Mouse (Mus musculus): Measurements from ENCODE around the gene Pramel7. TPM values are rescaled to one million over a fixed set of nuclear protein-coding genes. Genes with fewer than 3 reads are reported as not detected.
"Not testable (repeated sequence)": the region's sequence is repeated elsewhere in the genome, so short reads cannot be mapped to it uniquely, and the experiment has no call there.

Gene Pramel7
- not detected in 2 replicates for polyA plus RNA-seq (2015; fragmentation: Nextera tagmentation; extraction: Ambion mirVana)

GRCm38 (mm10) chr2:87496993-87497392 lies at the start of gene Pramel7:
Gene Pramel7 (minus strand): TSS chr2:87497093.
- H3K4me2 ChIP-seq (replicated peaks; ENCODE audit: low read depth); DNase-seq (ENCODE audit: low spot score); H3K27me3 ChIP-seq (ENCODE audit: control insufficient read depth, insufficient read depth, low read length); H3K27ac ChIP-seq (replicated peaks); H3K4me1 ChIP-seq (replicated peaks; ENCODE audit: control insufficient read depth, insufficient read depth); H3K9ac ChIP-seq (ENCODE audit: low read length); H3K9me3 ChIP-seq (ENCODE audit: control insufficient read depth, low read length); ATAC-seq (ENCODE audit: low FRiP score, low TSS enrichment); H3K4me3 ChIP-seq (ENCODE audit: low read depth, low read length); H3K36me3 ChIP-seq (ENCODE audit: control insufficient read depth, insufficient read depth, low read length): not testable (repeated sequence)
- WGBS, result 87% methylated on average over 3 of the region's 5 CpGs

- DNase-seq (ENCODE audit: low spot score), result no peak
- WGBS, result 90% methylated on average over 1 of the region's 1 CpGs
- TF ChIP-seq CTCF (IDR thresholded peaks at IDR 0.05; ENCODE audit: low read depth) (no peak), EP300 (optimal IDR thresholded peaks at IDR 0.05) (no peak)
- Histone ChIP-seq H3K4me1 (replicated peaks; ENCODE audit: control insufficient read depth, insufficient read depth) (no peaks in the 10 kb centered on the region), H3K36me3 (ENCODE audit: control insufficient read depth, insufficient read depth, low read length) (no peaks in the 10 kb centered on the region), H3K9ac (ENCODE audit: low read length) (no peak within 1 kb of the TSS), H3K9me3 (ENCODE audit: control insufficient read depth, low read length) (no peaks in the 10 kb centered on the region), H3K27ac (replicated peaks) (no peak within 1 kb of the TSS), H3K27me3 (ENCODE audit: control insufficient read depth, insufficient read depth, low read length) (no peaks in the 10 kb centered on the region), H3K4me3 (ENCODE audit: low read depth, low read length) (no peak within 1 kb of the TSS), H3K4me2 (replicated peaks; ENCODE audit: low read depth) (no peak within 1 kb of the TSS)
- no peak for ATAC-seq (ENCODE audit: low FRiP score, low TSS enrichment)
These were observed 48.5 kb upstream of the Pramel7 start, which contains the start of gene Olfr1128 for GRCm38 (mm10) chr2:87545442-87545841. Gene Olfr1128 (minus strand): TSS chr2:87545542.

GRCm38 (mm10) chr2:87534826-87535225 lies 37.9 kb upstream of the Pramel7 start:
- no peak for TF ChIP-seq EP300 (optimal IDR thresholded peaks at IDR 0.05)
- TF ChIP-seq CTCF (IDR thresholded peaks at IDR 0.05; ENCODE audit: low read depth), result no peak
- H3K9me3 ChIP-seq (ENCODE audit: control insufficient read depth, low read length), result no peaks in the 10 kb centered on the region
- 59% methylated on average over 2 of the region's 2 CpGs for WGBS

GRCm38 (mm10) chr2:87531496-87531895 lies 34.6 kb upstream of the Pramel7 start, which contains the start of gene Olfr153:
Gene Olfr153 (plus strand): TSS chr2:87531796.
- no peak within 1 kb of the TSS for H3K4me3 ChIP-seq (ENCODE audit: low read depth, low read length)
- H3K9me3 ChIP-seq (ENCODE audit: control insufficient read depth, low read length), result no peaks in the 10 kb centered on the region
- ATAC-seq (ENCODE audit: low FRiP score, low TSS enrichment) (no peak), DNase-seq (ENCODE audit: low spot score) (no peak)
- H3K4me2 ChIP-seq (replicated peaks; ENCODE audit: low read depth), result no peak within 1 kb of the TSS
- TF ChIP-seq EP300 (optimal IDR thresholded peaks at IDR 0.05) (no peak), CTCF (IDR thresholded peaks at IDR 0.05; ENCODE audit: low read depth) (no peak)
- H3K36me3 ChIP-seq (ENCODE audit: control insufficient read depth, insufficient read depth, low read length), result no peaks in the 10 kb centered on the region
- H3K27me3 ChIP-seq (ENCODE audit: control insufficient read depth, insufficient read depth, low read length), result no peaks in the 10 kb centered on the region
- no peak within 1 kb of the TSS for H3K9ac ChIP-seq (ENCODE audit: low read length)
- no peak within 1 kb of the TSS for H3K27ac ChIP-seq (replicated peaks)
- no peaks in the 10 kb centered on the region for H3K4me1 ChIP-seq (replicated peaks; ENCODE audit: control insufficient read depth, insufficient read depth)

More at GRCm38 (mm10) chr2:87534826-87535225, 37.9 kb upstream of the Pramel7 start:
- DNase-seq (ENCODE audit: low spot score) (no peak), ATAC-seq (ENCODE audit: low FRiP score, low TSS enrichment) (no peak)
- no peak overlapping the region for H3K27ac ChIP-seq (replicated peaks)
- no peak overlapping the region for H3K4me3 ChIP-seq (ENCODE audit: low read depth, low read length)
- no peaks in the 10 kb centered on the region for H3K36me3 ChIP-seq (ENCODE audit: control insufficient read depth, insufficient read depth, low read length)
- no peak overlapping the region for H3K4me2 ChIP-seq (replicated peaks; ENCODE audit: low read depth)
- no peaks in the 10 kb centered on the region for H3K4me1 ChIP-seq (replicated peaks; ENCODE audit: control insufficient read depth, insufficient read depth)
- H3K27me3 ChIP-seq (ENCODE audit: control insufficient read depth, insufficient read depth, low read length), result no peaks in the 10 kb centered on the region
- H3K9ac ChIP-seq (ENCODE audit: low read length), result no peak overlapping the region

GRCm38 (mm10) chr2:87525899-87526616 lies 29.2 kb upstream of the Pramel7 start:
- not testable (repeated sequence) for ATAC-seq (ENCODE audit: low FRiP score, low TSS enrichment); H3K27me3 ChIP-seq (ENCODE audit: control insufficient read depth, insufficient read depth, low read length); H3K36me3 ChIP-seq (ENCODE audit: control insufficient read depth, insufficient read depth, low read length); H3K4me3 ChIP-seq (ENCODE audit: low read depth, low read length); H3K9ac ChIP-seq (ENCODE audit: low read length); H3K9me3 ChIP-seq (ENCODE audit: control insufficient read depth, low read length); H3K4me2 ChIP-seq (replicated peaks; ENCODE audit: low read depth); H3K4me1 ChIP-seq (replicated peaks; ENCODE audit: control insufficient read depth, insufficient read depth); H3K27ac ChIP-seq (replicated peaks)
- DNase-seq (ENCODE audit: low spot score), result peak; percentile 14
- WGBS, result 27% methylated on average over 38 of the region's 39 CpGs

- 85% methylated on average over 4 of the region's 4 CpGs for WGBS
- H3K36me3 ChIP-seq (ENCODE audit: control insufficient read depth, insufficient read depth, low read length), result no peaks in the 10 kb centered on the region
- H3K4me1 ChIP-seq (replicated peaks; ENCODE audit: control insufficient read depth, insufficient read depth), result no peaks in the 10 kb centered on the region
- no peak overlapping the region for H3K4me3 ChIP-seq (ENCODE audit: low read depth, low read length)
- H3K9me3 ChIP-seq (ENCODE audit: control insufficient read depth, low read length), result no peaks in the 10 kb centered on the region
- ATAC-seq (ENCODE audit: low FRiP score, low TSS enrichment) (no peak), DNase-seq (ENCODE audit: low spot score) (no peak)
- TF ChIP-seq CTCF (IDR thresholded peaks at IDR 0.05; ENCODE audit: low read depth), result no peak
- no peak for TF ChIP-seq EP300 (optimal IDR thresholded peaks at IDR 0.05)
- no peak overlapping the region for H3K4me2 ChIP-seq (replicated peaks; ENCODE audit: low read depth)
- H3K9ac ChIP-seq (ENCODE audit: low read length), result no peak overlapping the region
- H3K27ac ChIP-seq (replicated peaks), result no peak overlapping the region
- no peaks in the 10 kb centered on the region for H3K27me3 ChIP-seq (ENCODE audit: control insufficient read depth, insufficient read depth, low read length)
These were observed 23.8 kb upstream of the Pramel7 start for GRCm38 (mm10) chr2:87520651-87521050.

All from stomach, postnatal 0 days (tissue).